ENCODE assay signal across 8 mouse cellular contexts in genomic region chr6:120159133-120159901, GRCm38 (mm10).
DNase-seq lines count a peak whose midpoint lies in the region; ATAC-seq and TF ChIP-seq lines count a peak whose summit lies in the region.

No protein-coding gene starts in this region.

- no peak for DNase-seq in limb, embryonic 10.5 days (ENCODE audit: low spot score)
- DNase-seq in layer of hippocampus, adult 18-20 months (ENCODE audit: low spot score in 2 of 2), result peak; percentile 63 to 75
- DNase-seq in lung, embryonic 14.5 days, result peak; percentile 83
- DNase-seq in right cerebral cortex, postnatal 10 days (ENCODE audit: low spot score in 2 of 2), result peak; percentile 81 to 82
- DNase-seq in spleen, postnatal 4 days (ENCODE audit: low spot score in 2 of 2), result no peak

- WGBS in limb, embryonic 12.5 days, result 61% methylated on average over 9 of the region's 9 CpGs
- 72% methylated on average over 9 of the region's 9 CpGs for WGBS in limb, embryonic 10.5 days
- 40% methylated on average over 9 of the region's 9 CpGs for WGBS in embryonic facial prominence, embryonic 15.5 days
- 32% methylated on average over 9 of the region's 9 CpGs for WGBS in heart, embryonic 14.5 days
- WGBS in lung, embryonic 14.5 days, result 40% methylated on average over 9 of the region's 9 CpGs

- H3K9ac ChIP-seq in limb, embryonic 12.5 days (replicated peaks), result no peak overlapping the region
- H3K9ac ChIP-seq in embryonic facial prominence, embryonic 15.5 days, result no peak overlapping the region
- H3K9ac ChIP-seq in heart, embryonic 14.5 days (ENCODE audit: low read length), result no peak overlapping the region
- H3K9ac ChIP-seq in lung, embryonic 14.5 days, result no peak overlapping the region

- no peak overlapping the region for H3K4me3 ChIP-seq in limb, embryonic 12.5 days (replicated peaks)
- no peak overlapping the region for H3K4me3 ChIP-seq in limb, embryonic 10.5 days
- H3K4me3 ChIP-seq in embryonic facial prominence, embryonic 15.5 days (replicated peaks), result no peak overlapping the region
- no peak overlapping the region for H3K4me3 ChIP-seq in heart, embryonic 14.5 days (ENCODE audit: control insufficient read depth in 1 of 2, insufficient read depth in 1 of 2, low read depth in 1 of 2, low read length in 2 of 2)
- H3K4me3 ChIP-seq in lung, embryonic 14.5 days (ENCODE audit: low read depth, low read length), result no peak overlapping the region

- H3K9me3 ChIP-seq in limb, embryonic 12.5 days, result no peaks in the 10 kb centered on the region
- no peaks in the 10 kb centered on the region for H3K9me3 ChIP-seq in limb, embryonic 10.5 days (replicated peaks)
- no peaks in the 10 kb centered on the region for H3K9me3 ChIP-seq in embryonic facial prominence, embryonic 15.5 days (replicated peaks)
- H3K9me3 ChIP-seq in heart, embryonic 14.5 days (ENCODE audit: control insufficient read depth, low read length), result no peaks in the 10 kb centered on the region
- no peaks in the 10 kb centered on the region for H3K9me3 ChIP-seq in lung, embryonic 14.5 days (ENCODE audit: low read depth, low read length)

- no peak for TF ChIP-seq CTCF in lung, embryonic 14.5 days (IDR thresholded peaks at IDR 0.05; ENCODE audit: low read depth)

- peak overlapping the region; percentile 62; the same call in 1 of the 2 replicates for H3K27ac ChIP-seq in limb, embryonic 12.5 days
- H3K27ac ChIP-seq in limb, embryonic 10.5 days, result no peak overlapping the region
- H3K27ac ChIP-seq in embryonic facial prominence, embryonic 15.5 days (replicated peaks), result peak overlapping the region; percentile 71
- H3K27ac ChIP-seq in heart, embryonic 14.5 days (replicated peaks in 1 of 2; ENCODE audit: control insufficient read depth in 1 of 2, insufficient read depth in 1 of 2, low read depth in 2 of 2, low read length in 2 of 2), result peak overlapping the region; percentile 57 to 87
- peak overlapping the region; percentile 71 for H3K27ac ChIP-seq in lung, embryonic 14.5 days (ENCODE audit: low read depth)

- peaks cover 18% of the 10 kb centered on the region; the same call in 1 of the 2 replicates for H3K4me1 ChIP-seq in limb, embryonic 12.5 days (replicated peaks)
- H3K4me1 ChIP-seq in limb, embryonic 10.5 days, result peaks cover 11% of the 10 kb centered on the region
- H3K4me1 ChIP-seq in embryonic facial prominence, embryonic 15.5 days, result peaks cover 10% of the 10 kb centered on the region
- peaks cover 13 to 36% of the 10 kb centered on the region in 2 experiments for H3K4me1 ChIP-seq in heart, embryonic 14.5 days (ENCODE audit: control insufficient read depth in 2 of 2, insufficient read depth in 2 of 2, low read length in 2 of 2)
- H3K4me1 ChIP-seq in lung, embryonic 14.5 days (ENCODE audit: insufficient read depth), result 0 out of 2 replicates have a peak, but pooled peaks cover 10% of the 10 kb centered on the region

- no peaks in the 10 kb centered on the region for H3K27me3 ChIP-seq in limb, embryonic 12.5 days
- H3K27me3 ChIP-seq in limb, embryonic 10.5 days (ENCODE audit: low read depth, poor library complexity, severe bottlenecking), result no peaks in the 10 kb centered on the region
- no peaks in the 10 kb centered on the region for H3K27me3 ChIP-seq in embryonic facial prominence, embryonic 15.5 days
- H3K27me3 ChIP-seq in heart, embryonic 14.5 days (ENCODE audit: control insufficient read depth, insufficient read depth, low read length), result no peaks in the 10 kb centered on the region
- H3K27me3 ChIP-seq in lung, embryonic 14.5 days (ENCODE audit: insufficient read depth, low read length), result no peaks in the 10 kb centered on the region

- no peak for ATAC-seq in limb, embryonic 12.5 days (ENCODE audit: insufficient number of reproducible peaks, insufficient read depth, low FRiP score, low TSS enrichment, low read depth)
- peak; percentile 65; the same call in 1 of the 2 replicates for ATAC-seq in embryonic facial prominence, embryonic 15.5 days (ENCODE audit: insufficient number of reproducible peaks, low FRiP score, low TSS enrichment, low read depth)
- ATAC-seq in heart, embryonic 14.5 days (ENCODE audit: insufficient number of reproducible peaks, insufficient read depth, low FRiP score, low read depth), result peak; percentile 68
- ATAC-seq in lung, embryonic 14.5 days (ENCODE audit: insufficient read depth), result peak; percentile 75

- H3K4me2 ChIP-seq in limb, embryonic 12.5 days, result no peak overlapping the region
- no peak overlapping the region for H3K4me2 ChIP-seq in embryonic facial prominence, embryonic 15.5 days (replicated peaks)
- H3K4me2 ChIP-seq in heart, embryonic 14.5 days (ENCODE audit: low read length), result 0 out of 2 replicates have a peak overlapping the region, but pooled peaks have one; percentile 37
- no peak overlapping the region for H3K4me2 ChIP-seq in lung, embryonic 14.5 days

- no peaks in the 10 kb centered on the region for H3K36me3 ChIP-seq in limb, embryonic 12.5 days
- no peaks in the 10 kb centered on the region for H3K36me3 ChIP-seq in limb, embryonic 10.5 days
- no peaks in the 10 kb centered on the region for H3K36me3 ChIP-seq in embryonic facial prominence, embryonic 15.5 days
- H3K36me3 ChIP-seq in heart, embryonic 14.5 days (ENCODE audit: control insufficient read depth, insufficient read depth, low read length), result no peaks in the 10 kb centered on the region
- no peaks in the 10 kb centered on the region for H3K36me3 ChIP-seq in lung, embryonic 14.5 days (ENCODE audit: insufficient read depth)

Comparison
In these comparisons a context has a peak if more than half of its experiments do, and no peak if none do; other contexts are left out.
1. DNase-seq: peak in layer of hippocampus, adult 18-20 months (2 of 2), lung, embryonic 14.5 days (single experiment) and right cerebral cortex, postnatal 10 days (2 of 2); none in limb, embryonic 10.5 days (single experiment) and spleen, postnatal 4 days (0 of 2).